Mouse (Mus musculus) gastrocnemius, postnatal 10 days (tissue): ENCODE data around the gene Scn2b. TPM values are rescaled to one million over a fixed set of nuclear protein-coding genes. Genes with fewer than 3 reads are reported as not detected.

Experiments
- DNase-seq: peaks from one replicate; pipeline ENCODE4 v3.0.0; 2021; ENCODE audit warnings: mixed read lengths
- total RNA-seq, 2 experiments: library from RNA; stranded (reverse); gene quantifications; 2 replicates each; pipeline ENCODE4 v1.2.3; 2021

The Scn2b gene
- total RNA-seq, 2 experiments from 2014 or later, result 1.8 to 2.2 TPM

DNA sequence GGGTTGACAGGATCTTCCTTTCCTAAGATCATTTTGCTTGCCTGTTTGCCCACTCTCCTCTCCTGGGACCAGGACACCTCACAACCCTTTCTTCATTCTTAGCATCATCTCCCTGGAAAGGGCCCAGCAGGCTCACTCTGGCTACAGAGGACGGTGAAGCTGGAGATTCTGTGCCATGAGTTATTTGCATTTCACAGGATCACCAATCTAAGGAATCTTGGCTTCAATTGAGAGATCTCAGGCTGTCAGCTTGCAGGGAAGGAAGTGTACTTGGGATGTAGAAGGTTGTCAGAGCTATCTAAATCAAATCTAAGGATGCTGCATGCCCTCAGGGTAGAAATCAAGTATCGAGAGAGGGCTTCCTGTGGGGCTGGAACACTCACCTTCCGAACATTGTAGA, 55.9 kb downstream of the Scn2b start:
- no peak for DNase-seq

DNA sequence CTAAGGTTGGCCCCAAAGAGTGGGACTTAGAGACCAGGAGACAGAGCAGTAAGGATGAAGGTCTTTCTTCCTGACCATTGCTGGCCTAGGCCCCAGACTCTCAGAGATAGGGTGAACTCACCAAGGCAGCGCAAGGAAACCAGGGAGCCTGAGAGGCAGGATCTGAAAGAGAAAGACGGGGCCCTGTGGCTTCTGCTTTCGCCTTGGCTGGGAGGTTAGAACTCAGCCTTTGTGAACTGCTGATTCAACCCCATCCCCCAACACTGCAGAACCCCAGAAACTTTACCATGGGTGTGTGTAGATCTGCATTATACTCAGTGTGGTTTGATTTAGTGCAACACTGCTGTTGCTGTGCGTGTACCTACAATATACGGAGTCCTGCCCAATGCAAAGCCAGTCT, 61.7 kb downstream of the Scn2b start:
- no peak for DNase-seq

Other genes starting within 250 kb of the Scn2b start
- gene Kmt2a, start 236.5 kb upstream of the Scn2b start, total RNA-seq, result 10 to 100 TPM; 15.1 to 21.3 TPM
- 100 to 1,000 TPM; 647 to 794 TPM for gene Atp5l, start 197.0 kb upstream of the Scn2b start, total RNA-seq
- gene Ube4a, start 152.2 kb upstream of the Scn2b start, total RNA-seq, result 10 to 100 TPM; 30.5 to 34.3 TPM
- gene Cd3g, start 137.4 kb upstream of the Scn2b start, total RNA-seq, result not detected
- under 1 TPM in 1 of 2 experiments, not detected in 1; 0.32 TPM for gene Cd3d, start 136.0 kb upstream of the Scn2b start, total RNA-seq
- not detected for gene Cd3e, start 108.2 kb upstream of the Scn2b start, total RNA-seq
- under 1 TPM; 0.23 to 0.25 TPM for gene Mpzl2, start 78.0 kb upstream of the Scn2b start, total RNA-seq
- gene Mpzl3, start 62.6 kb upstream of the Scn2b start, total RNA-seq, result 1 to 10 TPM; 1.3 to 2.0 TPM
- under 1 TPM; 0.27 to 0.42 TPM for gene Jaml, start 38.6 kb upstream of the Scn2b start, total RNA-seq
- 10 to 100 TPM; 72.8 to 79.1 TPM for gene Scn4b, start 20.6 kb downstream of the Scn2b start, total RNA-seq
- not detected for gene BC049352, start 64.2 kb downstream of the Scn2b start, total RNA-seq
- gene Tmprss4, start 86.3 kb downstream of the Scn2b start, total RNA-seq, result not detected
- gene Il10ra, start 151.4 kb downstream of the Scn2b start, total RNA-seq, result 1 to 10 TPM in 1 of 2 experiments, under 1 TPM in 1; 0.80 to 1.0 TPM
- gene Tmprss13, start 201.3 kb downstream of the Scn2b start, total RNA-seq, result under 1 TPM; 0.07 to 0.19 TPM